ENCODE assay signal across 8 mouse cellular contexts in genomic region chr15:84853261-84854137, GRCm38 (mm10). TPM values are rescaled to one million over a fixed set of nuclear protein-coding genes. Genes with fewer than 3 reads are reported as not detected.
A peak's percentile ranks its signal among the peaks of the same experiment; 100 is the strongest.
DNase-seq lines count a peak whose midpoint lies in the region; ATAC-seq and TF ChIP-seq lines count a peak whose summit lies in the region.

No protein-coding gene starts in this region.

- ATAC-seq in erythroblast, adult 5-6 weeks (replicated peaks; ENCODE audit: low FRiP score, poor library complexity, severe bottlenecking), result no peak
- peak; percentile 72 for ATAC-seq in embryonic facial prominence, embryonic 13.5 days (ENCODE audit: insufficient number of reproducible peaks, insufficient read depth, low FRiP score, low TSS enrichment, low read depth)

- no peak for TF ChIP-seq POLR2A in myocyte (IDR thresholded peaks at IDR 0.05; ENCODE audit: insufficient read length, low read depth)
- TF ChIP-seq POLR2A in testis, adult 2 months (IDR thresholded peaks at IDR 0.05; ENCODE audit: control insufficient read depth, low read depth, low read length), result no peak

- WGBS in embryonic facial prominence, embryonic 13.5 days, result under 1% methylated on average over 81 of the region's 84 CpGs

- peak overlapping the region; percentile 87 for H3K27ac ChIP-seq in embryonic facial prominence, embryonic 13.5 days
- peak overlapping the region; percentile 14 for H3K27ac ChIP-seq in testis, adult 2 months (ENCODE audit: control insufficient read depth, insufficient read depth, low read depth, low read length)

- H3K9me3 ChIP-seq in erythroblast, embryonic 14.5 days (ENCODE audit: control insufficient read depth, low read length), result no peaks in the 10 kb centered on the region; the same call in 1 of the 2 replicates
- no peaks in the 10 kb centered on the region for H3K9me3 ChIP-seq in embryonic facial prominence, embryonic 13.5 days

- DNase-seq in heart, adult 9 months (ENCODE audit: low spot score in 2 of 2), result peak; percentile 73 to 79
- peak; percentile 79 for DNase-seq in kidney, adult 9 months
- DNase-seq in liver, result peak; percentile 67

- no peaks in the 10 kb centered on the region for H3K79me2 ChIP-seq in myocyte (ENCODE audit: control insufficient read depth, insufficient read depth)

- no peaks in the 10 kb centered on the region for H3K36me3 ChIP-seq in erythroblast, embryonic 14.5 days (ENCODE audit: control insufficient read depth)
- no peaks in the 10 kb centered on the region for H3K36me3 ChIP-seq in embryonic facial prominence, embryonic 13.5 days
- no peaks in the 10 kb centered on the region for H3K36me3 ChIP-seq in myocyte (ENCODE audit: control insufficient read depth, insufficient read depth)
- no peaks in the 10 kb centered on the region for H3K36me3 ChIP-seq in testis, adult 2 months (ENCODE audit: control insufficient read depth, insufficient read depth, low read length)

- H3ac ChIP-seq in myocyte (ENCODE audit: control insufficient read depth, insufficient read length), result no peak overlapping the region

- H3K9ac ChIP-seq in embryonic facial prominence, embryonic 13.5 days, result peak overlapping the region; percentile 83

- H3K4me2 ChIP-seq in embryonic facial prominence, embryonic 13.5 days, result peak overlapping the region; percentile 97
- peak overlapping the region; percentile 100 for H3K4me2 ChIP-seq in myocyte (ENCODE audit: low read depth)

- TF ChIP-seq CTCF in testis, adult 2 months (IDR thresholded peaks at IDR 0.05; ENCODE audit: control insufficient read depth, insufficient read depth, insufficient replicate concordance, low read depth, low read length), result no peak

- peak overlapping the region; percentile 44 for H3K4me3 ChIP-seq in erythroblast, embryonic 14.5 days (replicated peaks)
- peak overlapping the region; percentile 73 for H3K4me3 ChIP-seq in embryonic facial prominence, embryonic 13.5 days
- peak overlapping the region; percentile 33 for H3K4me3 ChIP-seq in myocyte
- H3K4me3 ChIP-seq in testis, adult 2 months (ENCODE audit: control insufficient read depth, low read depth, low read length), result peak overlapping the region; percentile 78

- H3K4me1 ChIP-seq in erythroblast, embryonic 14.5 days (ENCODE audit: control insufficient read depth), result peaks cover 16% of the 10 kb centered on the region
- peaks cover 32% of the 10 kb centered on the region for H3K4me1 ChIP-seq in embryonic facial prominence, embryonic 13.5 days
- H3K4me1 ChIP-seq in testis, adult 2 months (ENCODE audit: control insufficient read depth, insufficient read depth, low read length), result peaks cover 29% of the 10 kb centered on the region

- peaks cover 77% of the 10 kb centered on the region for H3K27me3 ChIP-seq in erythroblast, embryonic 14.5 days (ENCODE audit: control insufficient read depth)
- H3K27me3 ChIP-seq in embryonic facial prominence, embryonic 13.5 days, result peaks cover 24% of the 10 kb centered on the region
- H3K27me3 ChIP-seq in myocyte (ENCODE audit: control insufficient read depth, insufficient read depth, insufficient read length), result peaks cover 65% of the 10 kb centered on the region
- no peaks in the 10 kb centered on the region; the same call in none of the 2 replicates for H3K27me3 ChIP-seq in testis, adult 2 months (ENCODE audit: control insufficient read depth, insufficient read depth, low read length)

TF ChIP-seq in myocyte, 11 proteins besides CTCF, POLR2A, EP300 and RAD21:
- peak; percentile 78 for TF ChIP-seq REST (IDR thresholded peaks at IDR 0.05; ENCODE audit: insufficient read depth, insufficient read length)
- no peak for TF ChIP-seq MYOD1 (IDR thresholded peaks at IDR 0.05; ENCODE audit: control insufficient read depth in 1 of 3, insufficient read length in 2 of 3, low read depth in 2 of 3)
- no peak for TF ChIP-seq MYOG (IDR thresholded peaks at IDR 0.05; ENCODE audit: control insufficient read depth in 1 of 3, insufficient read depth in 1 of 3, insufficient read length in 2 of 3, low read depth in 2 of 3)
- TF ChIP-seq E2F4 (IDR thresholded peaks at IDR 0.05; ENCODE audit: insufficient read depth), result no peak

RNA-seq across cellular contexts. Expression of gene Phf21b, which starts 2.4 kb away (rescaled TPM):
- polyA plus RNA-seq in erythroblast, embryonic 14.5 days (2012), result 0.01 and 0.04 TPM in 2 replicates
- total RNA-seq in erythroblast, adult 5-6 weeks (2015; ENCODE audit: low replicate concordance), result not detected in 2 replicates
- total RNA-seq in erythroblast, adult 5-6 weeks (2017; ENCODE audit: low replicate concordance), result not detected in 2 replicates
- 0.93 and 1.2 TPM in 2 replicates for polyA plus RNA-seq in embryonic facial prominence, embryonic 13.5 days (2015; fragmentation: Nextera tagmentation; extraction: Ambion mirVana)
- polyA plus RNA-seq in myocyte (2012; fragmentation: generic; extraction: Trizol), result 0.18 TPM
- polyA plus RNA-seq in testis, adult 2 months (2012; rRNA removed), result 4.4 and 5.6 TPM in 2 replicates
